Mouse (Mus musculus) small intestine, adult 2 months (tissue): ENCODE results near the gene Tspan14. TPM values are rescaled to one million over a fixed set of nuclear protein-coding genes. Genes with fewer than 3 reads are reported as not detected.
A peak's percentile ranks its signal among the peaks of the same experiment; 100 is the strongest.

Source experiments
- H3K27ac ChIP-seq: fragments of 200-500 bp; 2 replicates; pipeline ENCODE4 v1.5.1; 2012; ENCODE audit warnings: low read depth, low read length, control low read depth, inconsistent platforms; ENCODE audit not compliant: insufficient read depth
- H3K27me3 ChIP-seq: fragments of 200-500 bp; 2 replicates; pipeline ENCODE4 v1.6.1; 2012; ENCODE audit warnings: mild to moderate bottlenecking, moderate library complexity, low read length, inconsistent platforms; ENCODE audit not compliant: control insufficient read depth, insufficient read depth
- H3K36me3 ChIP-seq: fragments of 200-500 bp; 2 replicates; pipeline ENCODE4 v1.6.1; 2012; ENCODE audit warnings: mild to moderate bottlenecking, low read length, control low read depth, inconsistent platforms; ENCODE audit not compliant: control insufficient read depth, insufficient read depth
- H3K4me1 ChIP-seq: fragments of 200-500 bp; 2 replicates; pipeline ENCODE4 v1.6.1; 2012; ENCODE audit warnings: low read length, inconsistent platforms, mixed read lengths; ENCODE audit not compliant: control insufficient read depth, insufficient read depth, insufficient read length
- H3K4me3 ChIP-seq: fragments of 200-500 bp; 2 replicates; pipeline ENCODE4 v1.5.1; 2012; ENCODE audit warnings: low read depth, mild to moderate bottlenecking, control low read depth, inconsistent platforms, low read length, moderate library complexity
- CTCF ChIP-seq: fragments of 200-500 bp; IDR thresholded peaks from 2 replicates; pipeline ENCODE4 v1.5.1; 2012; ENCODE audit warnings: low read depth, mild to moderate bottlenecking, control low read depth, inconsistent platforms, low read length, moderate library complexity, mixed read lengths; ENCODE audit not compliant: insufficient replicate concordance, insufficient read length; ENCODE audit errors: extremely low read depth
- POLR2A ChIP-seq: fragments of 200-500 bp; IDR thresholded peaks from 2 replicates; pipeline ENCODE4 v1.6.1; 2012; ENCODE audit warnings: low read depth, mild to moderate bottlenecking, control low read depth, inconsistent platforms, low read length, moderate library complexity
- WGBS: fragments of 180-500 bp; shearing (Covaris S2); methylation state at CpG from one replicate; pipeline ENCODE4 v1.1.7; 2018; 5-methylcytosine and 5-hydroxymethylcytosine counted together
- polyA plus RNA-seq: library from polyadenylated mRNA; depleted of rRNA; stranded (reverse); fragments of >200 nt; gene quantifications from 2 replicates; pipeline ENCODE4 v1.2.3, GENCODE M21; 2012

Gene Tspan14
- polyA plus RNA-seq, 1 experiment = 38.2 TPM

GRCm38 (mm10) chr14:40937052-40937451 lies 29.6 kb downstream of the Tspan14 start:
- Histone ChIP-seq H3K4me3 (no peak overlapping the region), H3K36me3 (no peaks in the 10 kb centered on the region), H3K27ac (no peak overlapping the region), H3K4me1 (peaks cover 25% of the 10 kb centered on the region), H3K27me3 (no peaks in the 10 kb centered on the region)
- no peak for TF ChIP-seq CTCF
- TF ChIP-seq POLR2A = no peak
- 78% methylated on average over 4 of the region's 4 CpGs for WGBS

- Histone ChIP-seq H3K27me3 (no peaks in the 10 kb centered on the region), H3K36me3 (no peaks in the 10 kb centered on the region), H3K27ac (no peak overlapping the region), H3K4me3 (no peak overlapping the region), H3K4me1 (peaks cover 39% of the 10 kb centered on the region)
- TF ChIP-seq POLR2A (no peak), CTCF (no peak)
- WGBS = 60% methylated on average over 1 of the region's 1 CpGs
These were observed 31.1 kb downstream of the Tspan14 start for GRCm38 (mm10) chr14:40935481-40935880.

- H3K4me1 ChIP-seq = peaks cover 40% of the 10 kb centered on the region
These were observed 31.6 kb downstream of the Tspan14 start for GRCm38 (mm10) chr14:40935054-40935453.

GRCm38 (mm10) chr14:40933328-40933727 lies 33.3 kb downstream of the Tspan14 start:
- WGBS = 83% methylated on average over 7 of the region's 7 CpGs
- Histone ChIP-seq H3K27ac (no peak overlapping the region), H3K27me3 (no peaks in the 10 kb centered on the region), H3K4me1 (peaks cover 53% of the 10 kb centered on the region), H3K4me3 (no peak overlapping the region), H3K36me3 (no peaks in the 10 kb centered on the region)
- TF ChIP-seq CTCF = no peak
- TF ChIP-seq POLR2A = no peak

More at GRCm38 (mm10) chr14:40935054-40935453, 31.6 kb downstream of the Tspan14 start:
- 73% methylated on average over 2 of the region's 2 CpGs for WGBS
- H3K27me3 ChIP-seq = no peaks in the 10 kb centered on the region
- no peak overlapping the region for H3K27ac ChIP-seq
- no peak for TF ChIP-seq POLR2A
- no peak for TF ChIP-seq CTCF
- H3K36me3 ChIP-seq = no peaks in the 10 kb centered on the region
- no peak overlapping the region for H3K4me3 ChIP-seq

GRCm38 (mm10) chr14:40932225-40932624 lies 34.4 kb downstream of the Tspan14 start:
- H3K36me3 ChIP-seq = no peaks in the 10 kb centered on the region
- TF ChIP-seq POLR2A = no peak
- no peak for TF ChIP-seq CTCF
- WGBS = 87% methylated on average over 9 of the region's 9 CpGs
- H3K4me1 ChIP-seq = peaks cover 62% of the 10 kb centered on the region
- no peaks in the 10 kb centered on the region for H3K27me3 ChIP-seq
- H3K27ac ChIP-seq = no peak overlapping the region
- no peak overlapping the region for H3K4me3 ChIP-seq

GRCm38 (mm10) chr14:40931115-40931829 lies 35.3 kb downstream of the Tspan14 start:
- Histone ChIP-seq H3K4me1 (peaks cover 65% of the 10 kb centered on the region), H3K27ac (peak overlapping the region; percentile 4), H3K36me3 (no peaks in the 10 kb centered on the region), H3K27me3 (no peaks in the 10 kb centered on the region), H3K4me3 (no peak overlapping the region)
- TF ChIP-seq CTCF (no peak), POLR2A (no peak)
- 20% methylated on average over 3 of the region's 3 CpGs for WGBS

GRCm38 (mm10) chr14:40929943-40930342 lies 36.7 kb downstream of the Tspan14 start:
- no peak for TF ChIP-seq CTCF
- no peak for TF ChIP-seq POLR2A
- H3K4me1 ChIP-seq = peaks cover 65% of the 10 kb centered on the region
- H3K27me3 ChIP-seq = no peaks in the 10 kb centered on the region
- no peak overlapping the region for H3K27ac ChIP-seq
- 51% methylated on average over 2 of the region's 2 CpGs for WGBS
- no peak overlapping the region for H3K4me3 ChIP-seq
- no peaks in the 10 kb centered on the region for H3K36me3 ChIP-seq
